Mouse (Mus musculus): Measurements from ENCODE around the gene Lmbr1.
A peak's percentile ranks its signal among the peaks of the same experiment; 100 is the strongest.

Lmbr1 gene

DNA sequence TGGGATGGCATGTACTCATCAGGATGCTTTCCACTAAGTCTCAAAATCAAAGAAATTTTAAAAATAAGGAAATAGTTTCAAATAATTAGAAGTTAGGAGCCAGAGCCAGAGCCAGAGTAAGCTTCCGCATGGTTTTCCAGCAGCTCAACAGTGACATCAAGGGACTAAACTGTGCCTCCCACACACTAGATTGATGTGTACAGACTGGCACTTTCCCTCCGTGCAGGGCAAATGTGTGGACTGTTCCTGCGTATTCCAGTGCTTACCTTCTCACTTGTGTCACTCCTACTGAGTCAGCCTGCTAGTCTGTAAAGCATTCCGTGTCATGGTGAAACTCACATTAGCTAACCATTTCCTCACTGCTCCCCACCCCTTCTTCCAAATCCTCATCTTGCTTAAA, 107.3 kb downstream of the Lmbr1 start:
- no peak for DNase-seq (ENCODE audit: low read depth, low spot score)

DNA sequence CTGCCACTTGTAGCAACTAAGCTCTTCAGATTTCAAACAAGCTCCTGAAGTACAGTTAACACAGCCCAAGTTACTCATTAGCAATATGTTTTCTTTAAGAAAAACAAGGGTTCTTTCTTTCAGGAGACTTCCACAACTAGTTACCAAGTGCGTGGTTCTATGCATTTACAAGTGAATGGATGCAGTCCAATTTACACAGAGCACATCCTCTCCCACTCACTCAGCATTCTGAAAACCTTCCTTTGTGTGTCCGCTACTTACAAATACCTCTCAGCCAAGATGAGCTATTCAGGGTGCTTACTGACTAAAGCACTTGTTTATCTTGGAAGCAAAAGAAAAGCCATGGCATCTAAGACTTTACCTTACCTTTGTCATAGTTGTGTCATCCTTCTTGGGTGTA, 124.3 kb downstream of the Lmbr1 start:
- no peak for DNase-seq (ENCODE audit: low read depth, low spot score)

DNA sequence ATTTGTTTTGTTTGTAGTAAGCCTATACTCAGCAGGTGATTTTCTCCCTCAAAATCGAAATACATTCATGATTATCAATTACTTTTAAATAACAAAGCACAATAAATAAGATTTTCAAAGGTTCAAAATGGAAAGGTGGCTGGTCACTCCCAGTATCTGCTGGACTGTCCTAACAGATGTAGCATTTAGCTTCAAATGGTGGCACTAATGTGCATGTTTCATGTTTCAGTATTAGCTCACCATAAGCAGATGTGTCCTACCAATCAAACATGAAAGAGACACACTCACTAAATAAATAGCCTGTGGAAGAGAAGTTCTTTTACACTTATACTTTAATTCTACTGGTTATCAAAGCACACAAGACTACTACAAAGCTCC, 126.7 kb downstream of the Lmbr1 start:
- no peak for DNase-seq (ENCODE audit: low read depth, low spot score)

DNA sequence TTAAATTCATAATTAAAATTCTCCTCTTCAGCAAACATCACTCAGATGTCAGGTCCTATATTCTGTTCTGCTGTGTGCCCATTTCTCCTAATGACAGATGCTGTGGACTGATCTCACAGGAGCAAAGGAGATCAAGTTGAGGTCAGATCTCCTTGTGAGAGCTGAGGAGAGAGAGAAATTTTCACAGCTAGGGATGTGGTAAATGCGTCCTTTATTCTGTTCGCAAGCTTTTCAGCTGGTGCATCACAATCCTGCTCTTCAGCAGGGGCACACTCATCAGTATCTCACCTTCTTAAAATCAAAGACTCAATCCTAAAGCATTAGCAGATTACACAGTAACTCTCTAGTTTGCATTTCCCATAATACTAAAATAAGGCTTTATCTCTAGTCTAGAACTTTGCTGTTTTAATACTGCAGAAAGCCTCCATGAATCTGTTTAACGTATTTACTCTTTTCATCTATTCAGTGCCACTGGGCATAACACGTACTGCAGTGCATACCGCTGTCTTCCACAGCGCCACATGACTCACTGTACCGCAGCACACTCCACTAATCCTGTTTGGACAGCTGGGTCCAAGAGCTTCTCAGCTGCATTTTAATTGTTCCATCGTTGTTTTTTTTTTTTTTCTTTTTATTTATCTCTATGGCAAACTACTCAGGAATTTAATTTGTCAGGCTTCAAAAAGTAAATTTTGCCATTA, 127.2 kb downstream of the Lmbr1 start:
- DNase-seq (ENCODE audit: low read depth, low spot score) = no peak

DNA sequence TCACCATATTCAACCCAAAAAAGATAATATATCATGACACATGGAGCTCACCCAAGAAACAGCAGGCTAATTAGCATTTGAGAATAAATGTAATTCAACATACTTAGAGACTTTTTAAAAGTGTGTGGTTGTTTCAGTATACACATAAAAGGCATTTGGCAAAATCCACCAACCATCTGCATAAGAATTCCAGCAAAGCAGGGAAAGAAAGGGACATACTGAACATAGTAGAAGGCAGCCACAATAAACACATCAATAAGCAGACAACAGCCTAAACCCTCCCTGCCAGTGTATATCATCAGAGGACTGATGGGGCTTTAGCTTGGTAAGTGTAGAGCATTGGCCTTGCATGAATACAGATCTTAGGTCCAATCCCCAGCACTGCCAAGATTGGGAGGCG, 133.4 kb downstream of the Lmbr1 start:
- DNase-seq (ENCODE audit: low read depth, low spot score) = no peak

DNA sequence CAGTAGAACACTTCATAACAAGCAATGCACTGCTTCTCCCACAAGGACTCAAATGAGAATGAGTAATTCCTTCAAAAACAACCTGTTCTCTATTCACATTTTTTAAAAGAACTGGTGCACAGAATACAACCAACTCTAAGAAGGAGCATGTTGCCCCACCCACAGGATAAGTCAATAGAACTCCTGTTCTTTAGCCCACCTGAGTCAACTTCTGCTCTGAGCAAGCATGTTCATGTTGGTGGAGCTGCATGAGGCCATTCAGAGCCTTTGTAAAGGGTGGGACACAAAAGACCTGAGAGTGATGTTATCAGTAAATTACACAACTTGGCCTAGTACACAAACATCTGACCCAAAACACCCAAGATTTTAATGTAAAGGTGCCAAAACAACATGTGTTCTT, 139.8 kb downstream of the Lmbr1 start:
- DNase-seq (ENCODE audit: low read depth, low spot score) = no peak

DNA sequence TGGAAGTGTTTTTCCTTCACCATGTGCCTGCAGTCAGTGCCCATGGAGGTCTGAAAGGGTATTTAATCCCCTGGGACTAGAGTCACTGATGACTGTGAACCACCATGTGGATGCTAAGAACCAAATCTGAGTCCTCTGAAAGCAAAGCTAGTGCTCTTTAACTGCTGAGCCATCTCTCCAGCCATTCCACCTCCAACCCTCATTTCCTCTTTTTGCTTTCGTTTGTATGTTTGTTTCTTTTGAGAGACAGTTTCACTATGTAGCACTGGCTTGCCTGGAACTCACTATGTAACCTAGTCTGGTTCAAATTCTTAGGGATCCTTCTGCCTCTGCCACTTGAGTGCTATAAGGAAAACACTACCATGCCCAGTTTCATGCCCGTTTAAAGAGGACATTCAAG, 147.7 kb downstream of the Lmbr1 start:
- no peak for DNase-seq (ENCODE audit: low read depth, low spot score)

DNA sequence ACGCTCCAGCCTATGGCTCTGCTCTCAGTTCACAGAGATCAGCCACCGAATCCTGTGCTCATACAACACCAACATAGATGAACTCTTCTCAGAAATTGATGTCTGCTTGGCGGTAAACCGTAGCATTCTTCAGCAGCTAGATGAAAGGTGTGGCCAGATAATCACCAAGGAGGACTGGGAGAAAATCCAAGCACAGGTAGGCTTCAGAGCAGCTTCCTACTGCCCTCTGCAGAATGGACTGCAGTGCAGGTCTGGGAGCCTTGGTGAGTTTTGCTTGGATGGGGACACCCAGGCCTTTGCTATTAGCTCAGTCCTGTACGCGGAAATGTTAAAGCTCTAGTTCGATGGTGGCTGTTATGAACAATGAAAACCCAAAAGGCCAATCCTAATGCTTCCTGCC, 154.1 kb downstream of the Lmbr1 start:
- no peak for DNase-seq (ENCODE audit: low read depth, low spot score)

DNA sequence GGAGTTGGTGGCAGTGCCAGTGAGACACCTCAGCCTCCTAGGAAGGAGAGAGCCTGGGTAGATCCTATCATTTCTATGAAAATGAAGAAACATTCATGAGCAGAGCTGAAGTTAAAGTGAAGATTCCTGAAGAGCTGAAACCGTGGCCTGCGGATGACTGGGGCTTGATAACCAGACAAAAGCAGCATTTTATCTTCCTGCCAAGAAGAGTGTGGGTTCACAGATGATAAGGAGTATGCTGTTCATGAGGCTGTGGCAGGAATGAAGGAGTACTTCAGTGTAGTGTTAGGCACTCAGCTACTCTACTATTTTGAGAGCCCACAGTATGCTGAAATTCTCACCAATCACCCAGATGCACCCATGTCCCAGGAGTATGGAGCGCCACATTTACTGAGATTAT, 160.2 kb downstream of the Lmbr1 start:
- DNase-seq (ENCODE audit: low read depth, low spot score) = no peak

DNA sequence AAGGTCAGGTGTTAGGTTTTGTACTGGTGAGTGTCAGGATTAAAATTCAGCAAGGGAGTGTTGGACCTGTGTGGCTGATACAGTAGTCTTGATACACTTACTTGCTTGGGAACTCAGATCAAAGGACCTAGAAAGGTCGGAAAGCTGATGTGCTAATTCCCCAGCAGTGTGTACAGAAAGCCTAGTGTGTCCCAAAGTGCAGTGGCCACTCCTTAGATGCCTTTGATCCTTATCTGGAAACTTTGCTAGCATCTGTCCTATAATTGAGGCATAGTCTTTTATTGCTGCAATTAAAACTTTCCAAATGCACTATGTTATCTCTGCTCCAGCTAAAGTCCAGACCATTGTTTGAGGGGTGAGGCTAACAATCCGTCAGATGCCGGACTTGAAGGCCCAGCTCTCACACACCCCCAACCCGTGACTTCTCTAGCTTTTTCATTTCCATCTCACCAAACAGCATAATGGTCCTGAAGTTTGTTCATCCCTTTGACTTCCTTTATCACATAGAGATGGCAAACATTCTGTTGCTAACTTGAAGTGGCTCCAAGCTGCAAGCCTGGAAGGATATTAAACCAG, 166.1 kb downstream of the Lmbr1 start:
- DNase-seq (ENCODE audit: low read depth, low spot score) = no peak

DNA sequence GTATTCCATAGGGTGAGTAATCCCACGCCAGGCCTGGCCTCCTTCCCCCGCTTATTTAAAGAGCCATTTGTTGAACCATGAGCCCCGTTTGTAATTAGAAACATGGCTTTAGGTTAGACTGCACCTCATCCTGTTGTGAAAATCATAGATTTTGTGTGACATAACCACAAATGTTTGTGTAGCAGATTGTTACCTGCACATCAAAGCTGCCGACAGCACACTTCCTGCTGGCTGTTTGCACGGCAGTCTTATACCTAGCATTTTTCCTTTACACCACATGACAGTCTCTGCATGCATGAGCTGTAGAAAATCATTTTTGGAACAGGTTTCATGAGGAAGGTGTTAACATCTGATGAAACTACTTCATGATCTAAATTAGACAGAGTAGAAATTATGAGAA, 172.5 kb downstream of the Lmbr1 start:
- DNase-seq (ENCODE audit: low read depth, low spot score) = no peak

DNA sequence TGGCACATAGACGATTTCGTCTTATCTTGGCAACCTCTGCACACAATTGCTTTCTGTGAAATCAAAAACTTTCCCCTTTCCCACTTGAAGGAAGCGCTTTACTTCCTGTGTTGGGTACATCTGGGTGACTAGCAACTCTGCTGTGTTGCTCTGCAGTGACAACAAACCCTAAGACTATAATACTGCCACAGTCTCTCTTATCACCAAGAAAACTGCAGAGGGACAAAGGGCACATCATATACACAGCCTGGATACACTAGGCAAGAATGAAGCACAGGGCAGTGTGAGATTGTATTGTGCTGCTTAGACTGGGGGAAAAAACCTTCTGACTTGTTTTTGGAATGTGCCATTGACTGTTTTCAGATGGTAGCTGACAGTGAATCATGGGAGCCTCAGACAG, 178.3 kb downstream of the Lmbr1 start:
- no peak for DNase-seq (ENCODE audit: low read depth, low spot score)

DNA sequence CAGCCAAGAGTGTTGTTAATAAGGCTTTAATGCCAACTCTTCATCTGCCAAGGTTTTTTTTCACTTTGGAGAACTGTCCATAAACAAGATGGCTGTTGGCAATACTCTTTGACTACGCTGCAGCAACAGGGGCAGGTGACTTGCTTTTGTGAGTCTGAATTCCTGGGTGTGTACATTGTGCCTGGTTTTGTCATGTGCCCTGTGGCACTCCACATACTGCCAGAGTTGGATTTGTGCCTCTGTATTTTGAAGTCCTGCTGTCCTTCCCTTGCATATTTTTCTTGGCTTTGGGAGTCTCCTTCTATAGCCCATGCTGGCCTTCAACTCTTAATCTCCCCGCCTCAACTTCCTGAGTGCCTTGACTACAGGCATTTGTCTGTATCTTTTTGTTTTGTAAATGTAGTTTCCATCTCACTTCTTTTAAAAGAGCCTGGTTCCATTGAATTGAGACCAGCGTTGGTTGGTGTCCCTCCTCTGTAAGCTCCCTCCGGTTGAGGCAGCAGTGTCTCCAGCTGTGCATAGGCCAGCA, 179.2 kb downstream of the Lmbr1 start:
- no peak for DNase-seq (ENCODE audit: low read depth, low spot score)

DNA sequence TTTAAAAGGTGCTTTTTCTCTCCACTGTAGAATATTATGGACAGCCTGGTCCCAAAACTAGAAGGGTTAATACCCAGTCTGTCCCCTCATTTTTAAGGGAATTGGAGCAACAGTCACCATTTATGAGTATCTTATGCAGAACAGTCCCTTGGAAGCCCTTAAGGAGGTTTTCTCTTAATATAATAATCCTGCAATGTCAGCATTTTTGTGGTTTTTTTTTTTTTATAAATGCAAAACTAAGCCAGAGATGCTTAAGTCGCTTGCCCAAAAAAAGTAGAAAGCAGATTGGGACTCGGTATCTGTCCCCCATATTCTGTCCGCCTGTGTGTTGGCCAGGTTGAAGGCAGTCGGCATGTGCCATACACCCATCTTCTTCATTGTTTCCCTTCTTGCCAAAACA, 181.0 kb downstream of the Lmbr1 start:
- no peak for DNase-seq (ENCODE audit: low read depth, low spot score)

DNA sequence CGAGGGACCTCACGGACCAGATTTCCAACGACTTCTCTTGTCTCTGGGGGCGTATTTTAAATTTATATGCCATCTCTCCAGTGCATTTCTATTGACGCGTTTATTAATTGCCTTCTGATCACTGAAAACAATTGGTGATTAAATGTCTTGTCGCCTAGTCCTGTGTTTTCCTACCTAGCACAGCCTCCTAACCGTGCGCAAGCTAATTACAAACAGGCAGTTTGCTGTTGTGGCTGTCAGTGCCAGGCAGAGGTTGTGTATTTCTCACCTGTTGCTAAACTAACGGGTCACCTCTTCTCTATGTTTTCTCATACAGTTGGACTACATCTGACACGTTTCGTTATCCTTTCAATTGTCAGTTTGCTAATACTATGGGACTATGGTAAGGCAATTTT, 181.9 kb downstream of the Lmbr1 start:
- DNase-seq (ENCODE audit: low read depth, low spot score) = no peak

DNA sequence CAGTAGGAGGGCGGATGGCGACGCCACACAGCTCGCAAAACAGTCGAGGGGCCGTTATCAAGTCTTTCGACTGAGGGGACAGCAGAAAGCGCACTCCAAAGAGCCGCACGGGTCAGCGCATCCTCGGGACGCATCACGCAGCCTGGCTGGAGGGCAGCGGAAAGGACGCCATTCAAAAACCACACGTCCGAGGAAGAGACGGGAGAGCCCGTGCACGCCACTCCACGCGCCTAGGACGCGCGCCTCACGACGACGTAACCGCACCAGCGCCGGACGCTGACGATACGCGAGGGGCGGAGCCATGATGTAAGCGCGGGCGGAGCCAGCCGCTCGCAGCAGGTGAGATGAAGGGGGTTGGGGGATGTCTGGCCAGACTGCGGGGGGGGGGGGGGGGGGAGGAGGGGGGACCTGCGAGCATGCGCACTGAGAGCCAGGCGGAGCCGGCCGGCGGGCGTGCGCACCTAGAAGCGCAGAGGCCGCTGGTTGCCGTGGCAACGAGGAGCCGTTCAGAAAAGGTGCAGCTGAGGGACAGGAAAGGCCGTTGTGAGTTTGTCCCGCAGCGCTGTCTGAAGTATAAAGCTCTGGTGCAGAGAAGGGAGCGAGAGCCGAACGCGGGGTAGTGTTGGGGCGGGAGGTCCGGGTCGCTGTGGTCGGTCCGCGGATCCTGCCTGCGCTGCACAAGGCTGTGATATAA, 182.5 kb downstream of the Lmbr1 start, which contains the start of gene Rnf32:
TSS of gene Rnf32 (plus strand) at position 423 of the 694 bp plus-strand sequence.
- peak; percentile 85 for DNase-seq (ENCODE audit: low read depth, low spot score)

DNA sequence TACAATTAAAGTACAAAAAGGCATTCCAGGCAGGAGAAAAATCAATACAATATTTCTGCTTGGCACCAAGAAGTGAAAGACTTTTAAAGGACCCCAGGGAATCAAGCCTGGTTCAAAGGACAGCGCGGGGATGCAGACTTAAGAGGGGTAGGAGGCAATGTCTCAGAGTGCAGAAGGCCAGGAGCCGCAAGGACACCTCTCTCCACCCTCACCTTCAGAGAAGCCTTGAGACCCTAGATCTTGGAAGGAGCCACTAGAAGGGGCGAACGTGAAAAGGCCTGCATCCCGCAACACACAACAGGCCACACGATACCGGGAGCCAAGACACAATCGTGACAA, 183.0 kb downstream of the Lmbr1 start:
- no peak for DNase-seq (ENCODE audit: low read depth, low spot score)

DNA sequence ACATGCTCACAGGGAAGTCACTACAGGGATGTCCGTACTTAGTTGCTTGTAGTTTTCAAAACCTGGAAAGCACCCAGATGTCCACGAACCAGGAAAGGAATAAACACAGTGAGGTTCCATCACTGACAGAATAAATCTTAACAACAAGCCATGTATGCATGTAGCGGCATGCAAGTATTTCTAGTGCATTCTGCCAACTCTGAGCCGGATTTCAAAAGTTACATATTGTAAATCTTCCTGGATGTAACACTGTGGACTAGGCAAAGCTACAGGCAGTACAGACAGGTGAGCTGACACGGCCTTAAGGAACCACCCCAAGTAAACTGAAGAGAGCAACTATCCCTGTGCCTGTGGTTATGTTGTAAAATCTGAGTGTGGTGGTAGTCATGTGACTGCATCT, 191.4 kb downstream of the Lmbr1 start:
- no peak for DNase-seq (ENCODE audit: low read depth, low spot score)

All from retina, postnatal 7 days (tissue).